Mouse (Mus musculus) gastrocnemius, postnatal 4 days (tissue): ENCODE measurements around the gene Tcf7. TPM values are rescaled to one million over a fixed set of nuclear protein-coding genes. Genes with fewer than 3 reads are reported as not detected.

Source experiments
- DNase-seq, 2 experiments: peaks; one replicate each; pipeline ENCODE4 v3.0.0; 2021 to 2022; ENCODE audit warnings: low spot score in 2 of 2, mixed read lengths in 2 of 2
- total RNA-seq, 2 experiments: library from RNA; stranded (reverse); gene quantifications; 2 replicates each; pipeline ENCODE4 v1.2.3; 2021

Gene Tcf7
- total RNA-seq, 2 experiments from 2014 or later = 2.5 to 4.1 TPM

DNA sequence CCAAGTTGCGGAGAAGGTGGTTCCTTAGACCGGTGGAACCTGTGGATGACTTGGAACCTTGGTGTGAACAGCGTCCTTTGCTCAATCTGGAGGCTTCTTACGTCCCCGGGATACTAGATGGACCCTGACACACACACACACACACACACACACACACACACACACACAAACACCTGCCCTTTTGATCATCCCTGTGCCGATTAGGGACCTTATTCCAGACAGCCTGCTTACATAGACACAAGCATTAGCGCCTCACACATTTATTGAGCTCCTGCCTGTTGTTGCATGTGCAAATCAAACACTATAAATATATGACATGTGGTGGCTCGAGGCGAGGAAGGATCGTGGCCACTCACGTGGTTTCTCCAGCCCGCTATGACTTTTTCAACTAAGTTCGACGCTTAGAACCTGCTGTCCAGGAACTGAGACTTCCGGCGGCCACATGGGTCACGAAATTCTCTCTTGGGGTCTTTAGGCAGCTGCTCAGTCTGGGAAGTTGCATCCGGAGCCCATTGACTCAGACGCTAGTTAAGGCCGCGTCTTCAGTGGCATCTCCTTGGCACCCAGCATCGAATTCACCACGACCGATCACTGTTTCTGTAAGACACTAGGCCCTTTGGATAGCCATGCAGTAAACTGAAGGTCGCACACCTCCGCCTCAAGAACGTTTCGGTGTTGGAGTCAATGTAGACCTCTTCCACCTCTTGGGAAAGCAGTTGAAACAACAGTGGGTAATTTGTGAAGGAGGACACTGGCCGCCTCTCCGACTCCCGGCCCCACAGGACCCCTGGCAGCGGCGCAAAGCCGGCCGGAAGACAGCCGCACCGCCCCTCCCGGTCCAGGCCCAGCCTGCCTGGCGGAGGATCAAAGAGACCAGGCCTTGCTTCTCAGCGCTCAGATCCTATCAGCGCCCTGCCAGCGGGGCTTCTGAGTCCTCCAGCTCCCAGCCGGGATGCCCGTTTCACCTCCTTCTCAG lies 1.1 kb upstream of the Tcf7 start:
- peak in 1 of 2 experiments; percentile 62 for DNase-seq

DNA sequence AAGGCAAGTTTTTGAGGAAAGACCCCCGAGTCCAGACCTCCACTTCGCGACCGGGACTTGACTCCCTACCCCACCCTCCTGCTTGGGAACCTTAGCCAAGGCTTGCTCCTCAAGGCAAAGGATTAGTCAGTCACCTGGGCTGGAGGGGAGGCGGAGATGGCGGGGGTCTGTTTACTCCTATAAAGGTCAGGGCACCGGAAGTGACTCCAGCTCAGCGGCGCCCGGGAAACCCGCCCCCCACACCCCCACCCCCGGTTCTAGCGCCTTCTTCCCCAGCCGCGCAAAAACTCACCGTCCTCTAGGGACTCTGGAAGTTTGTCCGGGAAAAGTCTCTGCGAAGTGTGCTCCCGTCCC lies 417 bp downstream of the Tcf7 start:
- DNase-seq = no peak

DNA sequence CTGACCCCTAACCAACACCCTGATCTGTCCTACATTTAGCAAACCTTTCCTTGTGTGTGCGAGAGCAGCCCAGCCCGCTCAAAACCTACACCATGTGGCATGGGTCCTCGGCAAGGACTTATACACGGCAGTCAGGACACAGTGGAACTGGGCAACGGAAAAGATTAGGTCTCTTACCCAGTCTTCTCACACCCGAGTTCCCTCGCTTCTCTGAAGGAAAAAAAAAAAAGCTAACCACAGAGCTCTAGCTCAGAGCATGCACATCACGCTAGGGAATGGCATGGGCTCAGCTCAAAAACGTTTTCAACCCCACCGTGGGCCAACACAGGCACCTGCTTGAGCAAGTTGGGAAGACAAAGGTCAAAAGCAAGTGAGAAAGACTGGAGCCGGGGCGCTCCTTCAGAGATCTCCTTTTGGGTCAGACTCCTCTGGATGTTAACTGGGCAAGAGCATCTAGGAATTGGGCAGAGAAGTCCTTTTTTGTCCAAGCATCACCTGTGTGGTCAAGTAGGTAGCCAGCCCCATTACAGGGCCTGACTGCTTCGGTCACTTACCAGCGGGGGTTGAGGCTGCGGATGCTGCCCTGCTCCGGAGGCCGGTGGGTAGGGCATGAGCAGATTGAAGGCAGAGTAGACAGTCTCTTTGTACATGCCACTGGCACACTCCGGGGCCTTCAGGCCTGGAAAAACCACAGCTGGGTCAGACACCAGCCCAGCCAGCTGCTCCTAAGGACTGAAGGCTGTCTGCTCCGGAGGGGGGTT lies 1.1 kb downstream of the Tcf7 start:
- DNase-seq = no peak

DNA sequence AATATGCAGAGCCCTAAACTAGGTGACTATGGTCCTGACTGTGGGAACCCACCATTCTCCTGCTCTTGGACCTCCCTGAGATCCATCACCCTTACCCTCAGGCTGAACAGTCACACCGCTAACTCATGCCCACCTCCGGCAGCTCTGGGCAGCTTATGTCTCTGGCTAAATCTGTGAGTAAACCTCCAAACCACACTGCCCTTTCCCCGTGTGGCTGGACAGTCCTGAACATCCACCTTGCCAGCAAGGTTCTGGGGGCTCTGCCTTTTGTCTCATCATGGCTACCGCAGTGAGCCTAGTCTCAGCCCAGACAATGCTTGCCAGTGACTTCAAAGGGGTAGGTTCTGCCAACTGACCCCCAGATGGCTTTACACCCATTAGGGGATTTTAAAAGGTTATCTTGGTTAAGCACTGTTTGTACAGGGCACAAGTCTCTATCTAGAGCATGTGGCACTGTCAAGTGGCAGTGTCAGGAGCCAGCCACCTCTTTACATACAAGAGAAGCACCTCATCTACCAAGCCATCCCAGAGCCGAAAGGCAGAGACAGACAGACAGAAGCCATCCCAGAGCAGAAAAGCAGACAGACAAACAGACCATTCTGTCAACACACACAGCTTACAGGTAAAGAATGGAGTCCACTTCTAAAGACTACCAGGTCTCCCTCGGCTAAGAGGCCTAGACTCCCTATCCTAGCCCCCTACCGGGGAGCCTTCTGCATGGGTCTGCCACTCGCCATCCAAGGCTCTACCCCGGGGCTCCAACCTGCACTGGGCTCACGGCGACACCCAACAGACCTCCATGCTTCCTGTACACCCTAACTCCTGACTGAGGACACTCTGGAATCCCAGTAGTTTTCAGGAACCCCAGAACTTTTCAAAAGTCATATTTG lies 2.0 kb downstream of the Tcf7 start:
- DNase-seq = no peak

DNA sequence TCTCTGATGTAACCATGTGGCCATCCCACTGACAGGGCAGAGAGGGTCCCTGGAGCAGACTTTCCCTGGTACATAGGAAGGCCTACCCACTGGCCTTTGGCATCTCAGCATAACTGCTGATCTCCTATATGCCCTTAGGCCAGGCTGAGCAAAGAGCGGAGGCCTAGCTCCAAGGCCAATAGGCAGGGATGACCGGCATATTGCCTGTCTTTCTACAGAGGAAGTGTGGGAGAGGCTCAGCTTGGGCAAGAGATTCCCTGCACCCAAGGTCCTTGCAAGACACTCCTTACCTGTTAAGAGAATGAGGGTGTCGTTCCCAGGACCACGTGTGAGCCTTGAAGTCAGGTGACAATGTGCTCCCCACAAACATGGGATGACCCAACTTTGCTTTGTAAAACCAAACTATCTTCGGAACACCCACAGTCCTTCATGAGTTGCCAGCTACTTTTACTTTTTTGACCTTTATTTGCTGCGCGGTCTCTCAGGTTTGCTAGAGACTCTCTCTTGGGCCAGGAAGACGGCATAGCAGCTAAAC lies 3.1 kb downstream of the Tcf7 start:
- DNase-seq = no peak

DNA sequence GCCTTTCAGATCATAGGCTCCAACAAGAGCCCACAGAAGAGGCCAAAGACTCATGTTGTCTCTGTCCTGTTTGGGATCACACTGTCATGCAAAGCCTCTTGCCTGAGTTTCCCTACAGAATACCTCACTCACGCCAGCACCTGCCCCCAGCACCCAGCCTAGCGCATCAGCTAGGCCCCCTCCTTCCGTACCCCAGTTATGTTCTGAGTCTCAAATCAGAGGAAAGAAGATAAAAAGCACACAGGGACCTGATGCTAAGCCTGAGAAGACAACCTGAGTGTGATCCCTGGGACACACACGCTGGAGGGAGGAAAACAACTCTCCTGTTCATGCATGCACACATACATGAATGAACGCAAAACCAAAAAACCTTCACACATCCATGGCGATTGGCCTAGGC lies 3.8 kb downstream of the Tcf7 start:
- no peak for DNase-seq

DNA sequence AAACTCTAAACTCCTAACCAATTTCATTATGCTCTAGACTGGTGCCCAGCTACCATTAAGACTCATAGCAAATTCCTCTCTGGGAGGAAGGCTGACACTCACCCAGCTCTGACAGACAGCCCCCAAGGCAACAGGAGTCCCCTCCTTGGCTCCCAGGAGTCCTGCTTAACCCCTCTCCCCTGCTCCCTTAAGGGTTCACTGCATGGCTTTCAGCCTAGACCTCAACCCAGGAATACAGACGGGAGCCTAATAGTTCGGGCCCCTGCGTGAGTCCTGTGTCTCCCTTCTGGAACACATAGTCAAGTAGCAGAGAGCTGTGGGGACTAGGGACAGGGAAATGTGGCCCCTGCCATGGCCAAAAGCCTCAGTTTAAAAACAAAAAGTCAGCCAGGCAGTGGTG lies 4.7 kb downstream of the Tcf7 start:
- DNase-seq = no peak

DNA sequence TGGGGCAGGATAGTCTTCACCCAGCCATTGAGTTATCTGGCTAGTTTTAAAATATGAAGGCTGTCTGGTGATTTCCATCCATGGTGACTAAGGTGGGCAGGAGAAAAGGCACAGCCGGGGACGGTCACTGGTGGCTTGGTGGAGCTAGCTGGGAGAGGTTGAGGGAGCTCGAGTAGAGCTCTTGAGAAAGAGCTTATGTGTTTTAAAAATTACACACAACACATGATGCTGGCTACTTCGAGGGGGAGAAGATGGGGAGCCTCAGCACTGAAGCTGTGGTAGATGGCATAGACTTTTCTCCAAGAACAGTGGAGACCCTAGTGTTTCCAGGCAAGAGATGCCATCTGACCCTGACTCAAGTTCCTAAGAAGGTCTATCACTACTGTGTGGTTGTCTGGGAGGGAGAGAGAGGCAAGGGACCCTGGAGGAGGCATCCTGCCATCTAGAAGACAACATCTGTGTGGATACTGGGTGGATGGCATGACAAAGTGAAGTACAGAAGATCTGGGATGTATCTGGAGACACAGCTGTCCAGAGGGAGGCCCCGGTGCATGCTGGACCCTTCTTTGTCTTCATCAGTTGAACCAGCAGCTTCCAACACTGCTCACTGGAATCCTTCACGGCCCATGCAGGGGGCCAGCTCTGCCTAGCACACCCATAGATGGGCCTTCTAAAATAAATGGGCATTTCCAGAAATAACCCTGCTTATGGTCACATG lies 5.2 kb downstream of the Tcf7 start:
- DNase-seq = no peak

DNA sequence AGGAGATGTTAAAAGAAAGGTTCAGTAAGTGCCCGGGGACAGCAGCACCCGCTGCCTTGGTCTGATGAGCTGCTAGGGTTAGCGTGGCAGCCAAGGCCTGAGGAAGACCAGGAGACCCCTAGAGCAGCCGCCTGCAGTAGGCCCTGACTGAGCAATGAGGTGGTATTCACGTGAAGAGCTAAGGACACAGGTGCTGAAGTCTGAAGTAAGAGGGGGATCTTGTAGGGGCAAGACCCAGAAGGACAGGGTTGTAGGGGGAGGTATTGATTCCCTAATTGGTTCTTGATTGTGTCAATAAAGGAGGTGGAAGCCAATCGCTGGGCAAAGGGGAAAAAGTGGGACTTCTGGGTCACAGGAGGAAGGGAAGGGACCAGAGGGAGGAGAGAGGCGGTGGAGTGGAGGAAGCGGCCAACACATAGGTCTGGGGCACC lies 5.8 kb downstream of the Tcf7 start:
- no peak for DNase-seq

DNA sequence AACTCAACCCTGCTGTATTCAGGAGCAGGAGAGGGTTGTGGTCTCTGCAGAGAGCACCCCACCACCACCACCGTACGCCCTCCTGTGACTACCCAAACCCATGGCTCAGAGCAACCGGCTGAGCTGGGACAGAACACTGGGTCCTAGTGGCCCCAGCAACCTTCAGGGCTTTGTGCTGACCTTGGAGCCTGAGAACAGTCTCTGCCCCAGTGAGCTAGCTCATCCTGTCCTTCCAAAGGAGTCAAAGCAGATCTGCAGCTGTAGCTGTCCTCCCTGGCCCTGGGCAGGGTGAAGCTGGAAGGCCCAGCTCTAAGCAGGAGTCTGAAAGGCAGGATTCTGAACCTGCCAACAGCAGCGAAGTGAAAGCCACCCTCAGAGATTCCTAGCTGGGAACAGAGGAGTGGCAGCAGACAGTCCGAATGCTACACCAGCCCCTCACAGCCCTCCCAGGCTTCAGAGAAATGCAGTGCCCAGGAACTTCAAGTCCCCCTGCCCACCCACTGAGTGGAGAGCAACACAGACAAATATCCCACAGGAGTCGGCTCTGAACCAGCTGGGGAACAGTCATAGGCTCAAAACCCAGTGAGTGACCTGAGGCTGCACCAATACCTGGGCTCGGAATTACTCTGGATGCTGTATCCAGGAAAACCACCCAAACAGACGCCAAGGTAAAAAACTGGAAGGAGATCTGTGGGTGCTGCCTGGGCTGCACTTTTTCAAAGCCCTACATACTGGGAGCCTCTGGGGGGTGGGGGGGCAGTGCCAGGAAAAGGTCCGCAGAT lies 6.8 kb downstream of the Tcf7 start:
- no peak for DNase-seq

DNA sequence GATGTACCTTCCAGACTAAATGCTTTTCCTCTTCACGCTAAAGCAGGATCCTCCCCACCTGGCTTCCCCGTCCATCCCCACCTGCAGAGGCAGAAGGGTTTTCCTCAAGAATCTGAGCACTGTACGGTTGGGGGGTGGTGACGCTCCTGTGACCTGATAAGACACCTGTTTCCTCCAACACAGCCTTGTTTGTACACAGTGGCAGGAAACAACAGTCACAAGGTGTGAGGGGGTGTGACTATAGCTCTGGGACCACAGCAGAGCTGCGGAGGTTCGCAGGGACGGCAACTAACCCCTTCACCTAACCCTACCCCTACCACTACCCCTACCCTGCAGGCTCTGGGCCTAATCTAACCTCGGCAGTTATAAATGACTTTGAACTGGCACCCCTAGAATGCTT lies 7.4 kb downstream of the Tcf7 start:
- DNase-seq = no peak

DNA sequence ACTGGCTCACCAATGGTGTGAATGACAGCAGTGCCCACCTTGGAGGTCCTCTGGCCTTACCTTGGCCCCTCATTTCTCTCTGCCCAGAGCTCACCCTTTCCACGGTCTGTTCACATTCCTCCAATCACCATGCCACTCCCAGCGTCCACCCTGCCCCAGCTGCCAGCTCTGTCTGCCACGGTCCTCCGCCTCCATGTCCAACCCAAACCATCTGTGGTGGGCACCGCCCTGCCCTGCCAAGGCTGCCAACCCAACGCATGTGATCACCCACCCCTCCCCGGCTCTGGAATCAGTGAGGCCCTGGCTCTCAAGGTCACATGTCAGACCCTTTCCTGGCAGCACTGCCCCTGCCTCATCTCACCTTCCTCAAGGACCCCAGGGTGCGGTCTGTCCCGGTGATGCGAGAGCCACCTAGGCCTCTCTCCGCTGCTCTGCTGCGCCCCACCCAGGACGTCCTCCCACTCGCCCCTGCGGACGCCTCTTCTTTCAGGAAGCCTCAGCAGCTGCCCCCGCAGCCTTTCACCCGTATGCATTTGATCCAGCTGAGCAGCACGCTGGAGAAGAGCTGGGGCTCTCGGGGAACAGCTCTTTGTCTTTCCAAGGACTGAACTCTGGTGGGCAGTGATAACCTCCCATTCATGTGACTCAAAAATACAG lies 8.2 kb downstream of the Tcf7 start:
- DNase-seq = no peak

DNA sequence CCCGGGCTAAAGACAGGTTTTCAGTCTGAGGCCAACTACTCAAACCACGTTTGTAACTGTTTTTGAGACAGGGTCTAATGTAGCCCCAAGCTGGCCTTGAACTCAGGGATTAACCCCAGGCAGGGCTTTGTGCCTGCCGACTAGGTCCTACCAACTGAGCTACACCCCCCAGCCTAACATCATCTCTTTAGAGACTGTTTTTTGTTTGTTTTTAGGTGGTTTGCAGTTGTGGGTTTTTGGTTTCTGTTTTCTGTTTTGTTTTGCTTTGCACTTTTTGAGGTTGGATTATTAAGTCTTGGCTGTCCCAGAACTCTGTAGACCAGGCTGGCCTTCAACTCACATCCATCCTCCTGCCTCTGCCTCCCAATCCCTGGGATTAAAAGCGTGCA lies 8.9 kb downstream of the Tcf7 start:
- no peak for DNase-seq

DNA sequence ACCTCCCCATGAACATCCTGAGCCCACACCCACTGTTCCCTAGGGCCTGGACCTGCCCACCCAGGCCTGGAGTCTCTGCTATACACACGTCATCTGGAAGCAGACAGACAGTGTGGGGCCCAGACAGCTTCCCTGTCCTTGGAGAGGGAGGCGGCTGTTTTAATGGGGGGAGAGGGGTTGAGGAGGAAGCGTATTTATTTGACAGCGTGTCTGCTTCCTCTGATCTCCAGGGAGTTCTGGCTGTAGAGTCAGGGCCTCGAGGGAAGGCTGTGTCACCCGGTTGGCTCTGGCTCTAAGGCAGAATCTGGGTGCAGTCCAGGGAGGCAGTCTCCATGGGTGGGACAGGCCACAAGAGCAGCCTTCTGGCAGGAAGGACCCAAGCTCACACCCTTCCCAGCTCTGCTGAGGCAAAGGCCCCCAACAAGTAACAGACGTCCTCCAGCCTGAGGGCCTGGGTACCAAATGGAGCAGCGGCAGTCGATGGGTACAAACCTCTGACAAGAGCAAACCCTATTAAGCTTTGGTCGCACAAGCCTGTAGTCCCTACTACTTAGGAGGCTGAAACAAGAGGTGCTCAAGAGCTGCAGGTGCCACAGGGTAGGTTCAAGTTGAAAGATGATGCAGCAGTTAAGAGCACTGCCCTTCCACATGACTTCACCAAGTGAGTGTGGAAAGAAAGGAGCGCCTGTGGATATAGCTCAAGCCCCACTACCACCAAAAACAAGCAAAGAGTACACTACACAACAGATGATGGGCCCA lies 9.5 kb downstream of the Tcf7 start:
- no peak for DNase-seq

DNA sequence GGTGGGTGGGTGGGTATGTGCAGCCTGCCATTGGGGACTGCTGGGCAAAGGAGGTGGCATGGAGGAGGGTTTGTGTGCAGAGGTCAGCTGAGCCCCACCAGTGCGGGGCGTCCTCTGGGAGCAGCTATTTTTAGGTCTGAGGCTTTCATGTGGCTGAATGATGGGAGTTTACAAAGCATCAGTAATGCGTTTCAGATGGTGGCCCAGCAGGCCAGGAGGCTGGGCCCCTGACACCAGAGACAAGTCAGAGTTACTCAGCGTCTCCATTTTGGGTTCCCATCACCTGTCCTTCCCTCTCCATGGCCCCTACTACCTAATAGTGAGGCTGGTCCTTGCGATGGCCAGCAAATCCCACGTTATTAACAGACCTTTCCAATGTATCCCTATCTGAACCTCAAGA lies 10.2 kb downstream of the Tcf7 start:
- no peak for DNase-seq

DNA sequence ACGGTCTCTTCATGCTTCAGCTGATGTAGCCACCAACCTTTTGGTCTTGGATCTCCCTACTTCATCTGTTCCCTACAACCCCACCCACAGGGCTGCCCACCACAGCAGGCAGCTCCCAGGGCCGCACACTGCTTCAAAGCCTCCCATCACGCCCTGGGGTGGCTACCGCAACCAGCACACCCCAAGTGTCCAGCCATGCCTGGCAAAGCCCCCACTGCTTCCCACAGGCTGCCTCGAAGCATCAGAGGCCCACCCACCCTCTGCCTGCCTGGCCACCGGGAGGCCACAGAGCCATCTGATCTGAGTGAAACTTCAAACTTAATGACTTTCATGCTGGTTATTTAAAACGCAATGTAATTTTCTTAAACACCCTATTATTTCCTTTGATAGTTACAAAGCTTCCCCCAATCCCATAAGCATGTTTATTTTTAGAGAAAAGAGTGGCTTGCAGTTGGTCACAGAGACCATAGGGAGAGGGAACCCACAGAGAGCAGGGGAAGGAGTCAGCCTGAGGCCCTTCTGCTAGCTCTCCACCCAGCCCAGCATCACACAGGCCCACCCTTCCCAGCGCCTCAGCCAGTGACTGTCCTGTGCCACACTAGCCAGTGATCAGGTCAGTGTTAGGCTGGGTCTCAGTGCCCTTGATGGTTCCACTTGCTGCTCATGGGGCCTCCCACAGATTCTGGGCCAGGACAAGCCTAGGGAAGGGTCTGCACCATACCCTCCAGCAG lies 10.9 kb downstream of the Tcf7 start:
- no peak for DNase-seq

DNA sequence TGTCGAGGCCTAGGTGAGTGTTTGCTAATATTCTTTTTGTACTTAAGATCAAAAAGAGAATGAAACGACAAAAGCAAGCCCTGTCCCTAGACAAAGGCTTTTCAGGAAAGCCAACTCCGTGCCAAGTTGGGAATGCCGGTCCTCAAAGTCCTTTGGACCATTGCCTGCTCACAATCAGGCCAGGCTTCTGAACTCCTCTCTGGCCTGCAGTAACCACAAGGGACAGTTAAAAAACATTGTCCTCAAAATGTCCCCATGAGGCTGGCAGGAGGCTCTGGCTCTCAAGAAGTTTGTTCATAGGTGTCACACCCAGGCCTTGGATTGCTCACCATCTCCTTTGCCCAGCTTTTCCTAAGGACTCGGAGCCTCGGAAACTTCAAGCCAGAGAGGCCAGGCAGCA lies 13.0 kb downstream of the Tcf7 start:
- DNase-seq = no peak
